Mouse (Mus musculus) stomach, embryonic 16.5 days (tissue): ENCODE data around the gene Cbx6. TPM values are rescaled to one million over a fixed set of nuclear protein-coding genes. Genes with fewer than 3 reads are reported as not detected.
"Not testable (repeated sequence)": the region's sequence is repeated elsewhere in the genome, so short reads cannot be mapped to it uniquely, and the experiment has no call there.

Source experiments
- ATAC-seq: fragments of 200-750 bp; cut with Nextera tagmentation; 2 replicates; pipeline ENCODE4 v1.8.0; 2017; ENCODE audit warnings: moderate number of reproducible peaks, moderate TSS enrichment; ENCODE audit not compliant: insufficient read depth, low FRiP score
- H3K27ac ChIP-seq: fragments of 300-500 bp; sonication (generic); 2 replicates; pipeline ENCODE4 v1.5.1; 2014; ENCODE audit warnings: low read length
- H3K27me3 ChIP-seq: fragments of 300-500 bp; sonication (generic); 2 replicates; pipeline ENCODE4 v1.6.1; 2014; ENCODE audit warnings: low read length, control low read depth, mixed read lengths; ENCODE audit not compliant: control insufficient read depth, insufficient read depth
- H3K36me3 ChIP-seq: fragments of 300-500 bp; sonication (generic); 2 replicates; pipeline ENCODE4 v1.6.1; 2014; ENCODE audit warnings: low read length; ENCODE audit not compliant: control insufficient read depth, insufficient read depth
- H3K4me1 ChIP-seq: fragments of 300-500 bp; sonication (generic); 2 replicates; pipeline ENCODE4 v1.6.1; 2014; ENCODE audit warnings: low read length, control low read depth, mixed read lengths; ENCODE audit not compliant: control insufficient read depth, insufficient read depth
- H3K4me2 ChIP-seq: fragments of 300-500 bp; sonication (generic); 2 replicates; pipeline ENCODE4 v1.6.1; 2014; ENCODE audit warnings: low read depth, low read length, mixed read lengths
- H3K4me3 ChIP-seq: fragments of 300-500 bp; sonication (generic); replicated peaks from 2 replicates; pipeline ENCODE4 v1.5.1; 2014; ENCODE audit warnings: mild to moderate bottlenecking, low read length
- H3K9ac ChIP-seq: fragments of 300-500 bp; sonication (generic); 2 replicates; pipeline ENCODE4 v1.6.1; 2014; ENCODE audit warnings: low read length
- H3K9me3 ChIP-seq: fragments of 300-500 bp; sonication (generic); replicated peaks from 2 replicates; pipeline ENCODE4 v1.6.1; 2016; ENCODE audit warnings: low read length, control low read depth; ENCODE audit not compliant: control insufficient read depth
- WGBS: fragments of 180-500 bp; shearing (Covaris S2); extraction: QIAGEN DNeasy Blood & Tissue Kit; methylation state at CpG from one replicate; pipeline ENCODE4 v1.1.7; 2014; 5-methylcytosine and 5-hydroxymethylcytosine counted together
- polyA plus RNA-seq: library from polyadenylated mRNA; unstranded; fragments of >200 nt; fragmentation: Nextera tagmentation; extraction: Ambion mirVana; gene quantifications from 2 replicates; pipeline ENCODE4 v1.2.1, GENCODE M21; 2015

Gene Cbx6
- polyA plus RNA-seq, 1 experiment from 2014 or later: 75.6 TPM

DNA sequence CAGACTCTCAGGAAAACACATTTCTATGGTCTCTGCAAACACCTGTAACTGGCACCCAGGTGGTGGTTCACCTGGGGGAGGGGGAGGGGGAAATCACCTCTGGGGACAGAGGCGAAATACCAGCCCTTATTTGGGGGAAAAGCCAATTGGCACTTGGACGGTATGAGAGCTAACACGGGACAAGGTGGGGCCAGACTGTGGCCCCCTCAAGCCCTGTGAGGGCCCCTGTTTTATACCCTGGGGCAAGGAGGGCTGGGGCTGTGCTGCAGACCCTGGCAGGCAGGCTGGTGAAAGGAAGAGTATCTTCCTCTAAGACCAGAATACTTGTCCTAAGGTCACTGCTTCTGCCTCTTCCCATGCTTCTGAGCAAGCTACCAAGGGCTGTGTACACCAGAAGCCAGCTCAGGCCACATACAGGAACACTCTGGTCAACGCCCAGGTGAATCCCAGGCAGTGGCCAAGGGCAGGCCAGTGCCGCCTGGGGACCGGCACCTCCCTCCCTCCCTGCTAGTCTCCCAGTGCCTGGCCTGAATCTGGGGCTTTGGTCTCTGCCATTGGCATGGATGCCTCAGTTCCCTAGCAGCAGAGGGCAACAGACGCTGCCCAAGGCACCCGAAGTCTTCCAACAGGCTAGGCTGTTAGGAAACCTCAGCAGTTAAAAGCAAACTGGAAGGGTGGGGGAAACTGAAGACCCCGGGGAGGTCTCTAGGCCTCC is 8.1 kb downstream of the Cbx6 start:
- Histone ChIP-seq H3K4me1 (peaks cover 36% of the 10 kb centered on the region), H3K27ac (no peak overlapping the region), H3K4me3 (no peak overlapping the region), H3K4me2 (no peak overlapping the region), H3K27me3 (no peaks in the 10 kb centered on the region), H3K36me3 (peaks cover 17% of the 10 kb centered on the region; the same call in 1 of the 2 replicates), H3K9me3 (no peaks in the 10 kb centered on the region), H3K9ac (no peak overlapping the region)
- 83% methylated on average over 9 of the region's 9 CpGs for WGBS
- ATAC-seq: no peak

DNA sequence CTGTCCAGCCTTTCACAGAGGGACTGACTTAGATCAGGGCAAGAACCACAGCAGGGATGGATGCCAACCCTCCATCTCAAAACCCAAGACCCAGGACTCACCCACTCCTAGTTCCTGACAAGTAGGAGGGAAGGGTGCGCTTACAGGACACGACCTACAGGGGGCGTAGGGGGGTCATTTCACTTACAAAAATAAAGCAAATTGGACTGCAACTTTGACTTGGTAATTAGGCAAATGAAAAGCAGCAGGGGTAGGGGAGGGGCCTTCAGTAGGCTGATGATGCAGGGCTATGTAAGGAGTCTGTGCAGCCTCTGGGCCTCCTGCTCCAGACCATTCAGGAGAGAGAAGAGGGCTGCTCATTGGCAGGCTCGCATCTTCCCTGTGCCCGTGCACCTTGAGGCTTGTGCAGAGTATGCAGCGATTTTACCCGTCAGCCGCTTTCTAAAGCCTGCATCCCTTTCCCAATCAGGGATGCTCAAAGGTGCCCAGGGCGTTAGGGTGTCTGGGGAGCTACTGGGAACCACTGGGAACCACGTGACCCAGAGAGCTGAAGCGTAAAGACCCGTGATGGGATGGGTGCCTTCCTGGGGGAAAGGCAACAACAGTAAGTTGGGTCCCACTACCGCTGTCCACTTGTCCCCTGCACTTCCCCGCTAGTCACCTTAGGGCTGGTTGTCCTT is 9.2 kb downstream of the Cbx6 start:
- Histone ChIP-seq H3K36me3 (peaks cover 17% of the 10 kb centered on the region; the same call in 1 of the 2 replicates), H3K27me3 (no peaks in the 10 kb centered on the region), H3K9me3 (no peaks in the 10 kb centered on the region), H3K4me3 (no peak overlapping the region), H3K4me2 (no peak overlapping the region), H3K4me1 (peaks cover 32% of the 10 kb centered on the region), H3K27ac (no peak overlapping the region), H3K9ac (no peak overlapping the region)
- no peak for ATAC-seq
- 63% methylated on average over 14 of the region's 14 CpGs for WGBS

DNA sequence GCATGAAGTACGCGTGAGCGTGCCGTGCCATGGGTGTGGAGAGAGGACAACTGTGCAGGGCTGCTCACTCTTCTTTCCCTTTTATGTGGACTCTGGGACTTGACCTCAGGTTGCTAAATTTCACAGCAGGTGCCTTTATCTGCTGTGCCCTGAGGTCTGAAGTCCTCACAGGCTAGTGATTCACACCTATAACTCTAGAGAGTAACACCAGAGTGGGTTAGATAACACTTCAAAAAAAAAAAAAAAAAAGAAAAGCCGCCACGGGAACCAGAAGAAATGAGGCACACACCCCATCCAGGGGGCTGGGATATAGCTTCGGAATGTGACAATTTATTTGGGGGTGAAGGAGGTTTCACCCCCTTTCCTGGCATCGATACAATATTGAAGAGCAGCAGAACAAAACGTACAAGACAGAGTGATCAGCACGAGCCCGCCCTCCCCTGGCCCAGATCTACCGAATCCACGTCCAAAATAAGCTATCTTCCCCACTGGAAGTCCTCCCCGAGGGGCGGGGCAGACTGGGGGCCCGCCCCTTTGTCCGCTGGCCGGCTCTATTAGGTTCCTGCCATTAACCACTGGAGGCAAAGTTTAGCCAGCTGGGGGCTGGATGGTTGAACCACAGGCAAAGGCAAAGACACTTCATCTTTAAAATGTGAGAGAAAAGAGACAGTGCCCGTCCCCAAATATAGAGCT is 10.8 kb downstream of the Cbx6 start:
- WGBS: 57% methylated on average over 19 of the region's 19 CpGs
- peaks cover 23% of the 10 kb centered on the region for H3K4me1 ChIP-seq
- H3K27ac ChIP-seq: no peak overlapping the region
- peaks cover 17% of the 10 kb centered on the region; the same call in 1 of the 2 replicates for H3K36me3 ChIP-seq
- H3K4me3 ChIP-seq: no peak overlapping the region
- no peak for ATAC-seq
- no peaks in the 10 kb centered on the region for H3K27me3 ChIP-seq
- no peaks in the 10 kb centered on the region for H3K9me3 ChIP-seq
- no peak overlapping the region for H3K4me2 ChIP-seq
- H3K9ac ChIP-seq: no peak overlapping the region

DNA sequence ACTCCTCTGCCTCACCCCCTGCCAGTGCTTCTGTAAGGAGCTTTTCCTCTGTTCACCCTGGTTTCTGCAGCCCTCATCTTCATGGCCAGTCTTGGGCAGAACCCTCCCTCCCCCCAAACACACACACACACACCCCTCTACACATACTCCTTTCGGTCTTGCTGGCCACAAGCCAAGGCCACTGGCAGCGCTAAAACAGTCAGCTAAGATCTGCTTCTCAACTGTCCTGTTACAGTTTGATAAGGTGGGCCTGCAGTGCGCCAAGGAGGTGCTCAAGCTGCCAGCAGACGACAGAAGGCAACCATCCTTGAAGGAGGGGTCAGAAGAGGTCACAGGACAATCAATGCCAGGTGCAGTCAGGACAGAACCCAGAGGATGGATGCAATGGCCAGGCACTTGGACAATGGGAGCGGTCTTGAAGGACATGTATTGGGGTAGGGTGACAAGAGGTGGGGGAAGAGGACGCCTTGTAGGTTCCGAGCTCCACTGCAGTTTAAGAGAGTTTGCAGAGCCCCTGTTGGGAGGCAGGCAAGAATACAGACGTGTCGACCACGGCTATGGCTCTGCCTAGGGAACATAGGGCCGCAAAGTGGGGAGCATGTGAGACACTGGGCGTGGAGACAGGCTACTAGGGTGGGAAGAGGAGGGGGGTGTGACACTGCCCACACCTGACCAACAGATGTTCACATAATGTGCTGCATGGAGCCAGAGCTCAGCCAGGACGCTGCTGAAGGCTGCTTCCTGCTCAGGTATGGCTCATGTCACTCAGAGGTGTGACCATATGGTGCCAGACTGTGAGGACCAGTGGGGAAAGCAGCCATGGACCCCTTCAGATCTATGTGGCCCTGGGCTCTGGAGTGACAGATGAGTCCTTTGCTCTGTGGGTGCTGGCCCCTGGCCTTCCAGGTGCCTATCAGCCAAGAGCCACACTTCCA is 12.0 kb downstream of the Cbx6 start:
- 0 out of 2 replicates have a peak, but pooled peaks have one; percentile 1 for ATAC-seq
- peaks cover 17% of the 10 kb centered on the region for H3K4me1 ChIP-seq
- WGBS: 64% methylated on average over 13 of the region's 13 CpGs

DNA sequence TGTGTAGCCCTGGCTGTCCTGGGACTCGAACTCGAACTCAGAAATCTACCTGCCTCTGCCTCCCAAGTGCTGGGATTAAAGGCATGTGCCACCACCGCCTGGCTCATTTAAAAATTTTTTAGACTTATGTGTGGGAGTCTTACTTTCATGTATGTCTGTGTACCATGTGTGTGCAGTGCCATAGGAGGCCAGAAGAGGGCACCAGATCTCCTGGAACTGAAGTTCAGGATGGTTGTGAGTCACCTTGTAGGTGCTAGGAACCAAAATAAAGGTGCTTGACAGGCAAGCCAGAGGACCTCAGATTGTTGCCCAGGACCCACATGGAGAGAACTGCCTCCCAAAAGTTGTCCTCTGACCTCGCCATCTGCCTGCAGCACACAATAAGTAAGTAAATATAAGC is 16.2 kb downstream of the Cbx6 start:
- no peak overlapping the region for H3K9ac ChIP-seq
- H3K27me3 ChIP-seq: no peaks in the 10 kb centered on the region
- H3K27ac ChIP-seq: no peak overlapping the region
- 84% methylated on average over 4 of the region's 4 CpGs for WGBS
- no peaks in the 10 kb centered on the region; the same call in 1 of the 2 replicates for H3K9me3 ChIP-seq
- H3K4me1 ChIP-seq: peaks cover 4% of the 10 kb centered on the region
- H3K36me3 ChIP-seq: peaks cover 7% of the 10 kb centered on the region; the same call in 1 of the 2 replicates
- H3K4me3 ChIP-seq: no peak overlapping the region
- no peak overlapping the region for H3K4me2 ChIP-seq
- no peak for ATAC-seq

More for the DNA sequence above, 12.0 kb downstream of the Cbx6 start:
- Histone ChIP-seq H3K9me3 (no peaks in the 10 kb centered on the region; the same call in 1 of the 2 replicates), H3K27ac (no peak overlapping the region), H3K4me3 (no peak overlapping the region), H3K27me3 (no peaks in the 10 kb centered on the region), H3K9ac (no peak overlapping the region), H3K4me2 (no peak overlapping the region), H3K36me3 (peaks cover 9% of the 10 kb centered on the region; the same call in 1 of the 2 replicates)

DNA sequence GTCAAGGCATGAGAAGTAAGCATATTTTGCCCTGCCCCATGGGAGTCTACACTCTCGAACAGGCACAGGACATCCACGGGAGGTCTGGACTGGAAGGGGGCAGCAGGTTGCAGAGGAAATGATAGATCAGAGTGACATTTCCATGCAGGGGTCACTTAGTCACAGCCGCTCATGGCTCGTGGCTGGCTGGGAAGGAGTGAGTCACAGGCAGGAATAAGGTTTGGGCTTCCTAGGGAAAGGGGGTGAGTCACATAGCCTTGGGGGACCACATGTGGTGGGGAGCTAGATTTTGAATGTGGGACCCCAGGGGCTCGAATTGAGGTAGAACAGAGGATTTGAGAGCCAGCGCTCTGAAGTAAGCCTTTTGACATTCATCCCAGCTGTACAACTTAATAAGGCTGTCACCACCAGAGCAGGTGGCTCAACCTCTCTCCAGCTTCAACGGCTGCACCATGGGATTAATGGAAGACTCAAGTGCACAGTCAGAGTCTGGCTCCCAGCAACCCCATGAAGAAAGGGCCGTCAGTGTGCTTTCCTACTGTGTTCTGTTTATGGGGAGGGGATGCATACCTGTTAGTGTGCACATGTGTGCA is 20.7 kb downstream of the Cbx6 start:
- no peak overlapping the region for H3K9ac ChIP-seq
- H3K9me3 ChIP-seq: no peaks in the 10 kb centered on the region; the same call in 1 of the 2 replicates
- H3K36me3 ChIP-seq: no peaks in the 10 kb centered on the region
- no peaks in the 10 kb centered on the region for H3K27me3 ChIP-seq
- no peak overlapping the region for H3K4me2 ChIP-seq
- H3K4me1 ChIP-seq: no peaks in the 10 kb centered on the region
- ATAC-seq: no peak
- 43% methylated on average over 8 of the region's 8 CpGs for WGBS
- H3K27ac ChIP-seq: no peak overlapping the region
- H3K4me3 ChIP-seq: no peak overlapping the region

DNA sequence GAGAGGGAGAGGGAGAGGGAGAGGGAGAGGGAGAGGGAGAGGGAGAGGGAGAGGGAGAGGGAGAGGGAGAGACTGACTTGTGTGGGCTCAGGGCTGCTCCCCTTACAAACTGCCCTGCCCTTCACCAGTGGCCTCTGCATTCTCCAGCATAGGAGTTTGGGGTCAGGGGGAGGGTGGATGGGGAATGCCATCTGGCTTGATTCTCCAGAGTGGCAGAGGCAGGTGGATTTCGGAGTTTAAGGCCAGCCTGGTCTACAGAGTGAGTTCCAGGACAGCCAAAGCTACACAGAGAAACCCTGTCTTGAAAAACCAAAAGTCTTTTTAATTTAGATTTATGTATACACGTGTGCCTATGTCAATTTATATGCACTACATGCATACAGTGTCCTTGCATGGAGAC is 21.6 kb downstream of the Cbx6 start:
- not testable (repeated sequence) for H3K27me3 ChIP-seq, H3K36me3 ChIP-seq, H3K9ac ChIP-seq, H3K9me3 ChIP-seq, H3K4me3 ChIP-seq, ATAC-seq, H3K27ac ChIP-seq, H3K4me1 ChIP-seq, H3K4me2 ChIP-seq
- 75% methylated on average over 2 of the region's 2 CpGs for WGBS

DNA sequence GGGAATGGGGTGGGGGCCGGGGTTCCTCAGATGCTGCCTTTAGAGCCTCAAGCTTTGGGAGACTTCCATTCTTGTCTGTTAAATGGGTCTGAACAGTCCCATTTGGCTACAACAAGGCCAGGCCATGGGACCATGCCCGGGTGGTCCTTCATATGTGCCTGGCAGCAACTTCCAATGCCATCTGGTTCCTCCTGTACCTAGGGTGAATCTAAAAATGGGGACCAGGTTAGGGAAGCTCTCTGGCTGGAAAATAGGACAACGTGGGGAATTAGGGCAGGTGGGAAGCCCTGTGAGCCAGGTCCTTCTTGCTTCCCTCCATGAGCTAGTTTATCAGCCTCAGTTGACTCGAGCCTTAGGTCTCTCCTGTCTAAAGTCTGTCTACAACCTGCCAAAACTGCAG is 23.5 kb downstream of the Cbx6 start:
- H3K4me2 ChIP-seq: no peak overlapping the region
- ATAC-seq: no peak
- H3K36me3 ChIP-seq: no peaks in the 10 kb centered on the region
- H3K4me1 ChIP-seq: no peaks in the 10 kb centered on the region
- H3K27ac ChIP-seq: no peak overlapping the region
- no peak overlapping the region for H3K4me3 ChIP-seq
- no peaks in the 10 kb centered on the region for H3K9me3 ChIP-seq
- no peak overlapping the region for H3K9ac ChIP-seq
- H3K27me3 ChIP-seq: peaks cover 5% of the 10 kb centered on the region; the same call in 1 of the 2 replicates
- 61% methylated on average over 4 of the region's 4 CpGs for WGBS
